Mouse (Mus musculus) forebrain, postnatal 0 days (tissue): ENCODE results near the gene E130208F15Rik. TPM values are rescaled to one million over a fixed set of nuclear protein-coding genes. Genes with fewer than 3 reads are reported as not detected.

Experiments used
- ATAC-seq: fragments of 200-750 bp; cut with Nextera tagmentation; 2 replicates; pipeline ENCODE4 v1.8.0; 2017; ENCODE audit warnings: mild to moderate bottlenecking, moderate library complexity
- DNase-seq: peaks from one replicate; pipeline ENCODE4 v3.0.0-alpha.2; 2015
- H3K27ac ChIP-seq: fragments of 300-500 bp; sonication (generic); 2 replicates; pipeline ENCODE4 v1.5.1; 2014; ENCODE audit warnings: low read depth, mild to moderate bottlenecking, antibody characterized with exemption, low read length, moderate library complexity, mixed read lengths
- H3K27me3 ChIP-seq: fragments of 300-500 bp; sonication (generic); 2 replicates; pipeline ENCODE4 v1.6.1; 2014; ENCODE audit warnings: mild to moderate bottlenecking, low read length, mixed read lengths; ENCODE audit not compliant: insufficient read depth
- H3K36me3 ChIP-seq: fragments of 300-500 bp; sonication (generic); 2 replicates; pipeline ENCODE4 v1.6.1; 2014; ENCODE audit warnings: mild to moderate bottlenecking, moderate library complexity; ENCODE audit not compliant: insufficient read depth
- H3K4me1 ChIP-seq: fragments of 300-500 bp; sonication (generic); 2 replicates; pipeline ENCODE4 v1.6.1; 2014; ENCODE audit warnings: antibody characterized with exemption; ENCODE audit not compliant: insufficient read depth
- H3K4me2 ChIP-seq: fragments of 300-500 bp; sonication (generic); 2 replicates; pipeline ENCODE4 v1.6.1; 2014; ENCODE audit warnings: low read depth, mild to moderate bottlenecking, moderate library complexity
- H3K4me3 ChIP-seq: fragments of 300-500 bp; sonication (generic); 2 replicates; pipeline ENCODE4 v1.5.1; 2014; ENCODE audit warnings: low read depth, low read length, mixed read lengths
- H3K9ac ChIP-seq: fragments of 300-500 bp; sonication (generic); 2 replicates; pipeline ENCODE4 v1.6.1; 2014; ENCODE audit warnings: mild to moderate bottlenecking
- H3K9me3 ChIP-seq: fragments of 300-500 bp; sonication (generic); 2 replicates; pipeline ENCODE4 v1.6.1; 2016; ENCODE audit warnings: low read length
- CTCF ChIP-seq: sonication (generic); IDR thresholded peaks from 2 replicates; pipeline ENCODE4 v1.5.1; 2016; ENCODE audit warnings: antibody characterized with exemption, control low read depth, low read depth
- WGBS: fragments of 180-500 bp; shearing (Covaris S2); extraction: QIAGEN DNeasy Blood & Tissue Kit; methylation state at CpG from one replicate; pipeline ENCODE4 v1.1.7; 2014; 5-methylcytosine and 5-hydroxymethylcytosine counted together
- polyA plus RNA-seq: library from polyadenylated mRNA; unstranded; fragments of >200 nt; fragmentation: Nextera tagmentation; extraction: Ambion mirVana; gene quantifications from 2 replicates; pipeline ENCODE4 v1.2.1, GENCODE M21; 2015
- total RNA-seq: library from RNA; depleted of rRNA; stranded (reverse); fragments of >200 nt; gene quantifications from 2 replicates; pipeline ENCODE4 v1.2.3, GENCODE M21; 2014; rRNA removed

The E130208F15Rik gene
- total RNA-seq (0.52 TPM in 1 of 2 replicates, not detected in the other), polyA plus RNA-seq (0.31 TPM in 1 of 2 replicates, not detected in the other)

- H3K4me1 ChIP-seq, result peaks cover 7% of the 10 kb centered on the region
- H3K27me3 ChIP-seq, result no peaks in the 10 kb centered on the region
- peak within 1 kb of the TSS; percentile 77 for H3K27ac ChIP-seq
- peak within 1 kb of the TSS; percentile 80 for H3K4me2 ChIP-seq
- H3K9ac ChIP-seq, result peak within 1 kb of the TSS; percentile 68
- DNase-seq (peak; percentile 72), ATAC-seq (peak; percentile 71)
- under 1% methylated on average over 63 of the region's 63 CpGs for WGBS
- TF ChIP-seq CTCF, result no peak
- no peaks in the 10 kb centered on the region for H3K9me3 ChIP-seq
- no peaks in the 10 kb centered on the region for H3K36me3 ChIP-seq
- peak within 1 kb of the TSS; percentile 71 for H3K4me3 ChIP-seq
Measured at GRCm38 (mm10) chr7:30321539-30322284, at the start of gene E130208F15Rik. TSS of gene E130208F15Rik (plus strand) at chr7:30321740.

DNA sequence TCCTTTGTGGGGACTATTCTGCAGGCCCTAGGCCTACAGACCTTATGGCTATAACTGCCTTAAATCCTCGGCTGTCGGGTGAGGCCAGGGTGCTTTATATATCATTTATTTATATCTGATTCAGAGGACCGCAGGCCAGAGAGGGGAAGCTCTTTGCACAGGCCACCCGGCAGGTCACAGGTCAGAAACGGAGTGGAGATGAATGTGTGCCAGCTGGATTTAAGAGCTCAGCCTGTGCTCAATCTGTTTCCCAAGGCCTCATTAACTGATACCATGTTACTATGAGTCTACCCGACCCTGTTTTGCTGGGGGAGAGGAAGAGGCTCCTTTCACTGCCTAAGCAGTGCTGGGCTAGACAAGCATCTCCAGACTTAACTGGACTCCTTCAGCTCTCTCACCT is 47.2 kb upstream of the E130208F15Rik start:
- DNase-seq (no peak), ATAC-seq (no peak)
- Histone ChIP-seq H3K36me3 (no peaks in the 10 kb centered on the region), H3K27me3 (no peaks in the 10 kb centered on the region), H3K4me3 (no peak overlapping the region), H3K4me2 (no peak overlapping the region), H3K27ac (no peak overlapping the region), H3K9ac (no peak overlapping the region), H3K4me1 (no peaks in the 10 kb centered on the region), H3K9me3 (no peaks in the 10 kb centered on the region)
- TF ChIP-seq CTCF, result no peak
- WGBS, result 88% methylated on average over 6 of the region's 6 CpGs

GRCm38 (mm10) chr7:30278911-30279310 is 42.6 kb upstream of the E130208F15Rik start:
- WGBS, result 52% methylated on average over 2 of the region's 2 CpGs
- ATAC-seq, result no peak
- Histone ChIP-seq H3K9ac (no peak overlapping the region), H3K27me3 (no peaks in the 10 kb centered on the region), H3K4me1 (0 out of 2 replicates have a peak, but pooled peaks cover 4% of the 10 kb centered on the region), H3K27ac (no peak overlapping the region), H3K36me3 (no peaks in the 10 kb centered on the region), H3K9me3 (no peaks in the 10 kb centered on the region), H3K4me2 (no peak overlapping the region), H3K4me3 (no peak overlapping the region)
- DNase-seq, result no peak
- TF ChIP-seq CTCF, result no peak

- Histone ChIP-seq H3K27me3 (no peaks in the 10 kb centered on the region), H3K4me1 (0 out of 2 replicates have a peak, but pooled peaks cover 4% of the 10 kb centered on the region), H3K4me2 (peak overlapping the region; percentile 86), H3K36me3 (no peaks in the 10 kb centered on the region), H3K9ac (peak overlapping the region; percentile 41), H3K4me3 (peak overlapping the region; percentile 69), H3K9me3 (no peaks in the 10 kb centered on the region), H3K27ac (no peak overlapping the region; the same call in 1 of the 2 replicates)
- ATAC-seq (no peak), DNase-seq (no peak)
- under 1% methylated on average over 6 of the region's 6 CpGs for WGBS
- TF ChIP-seq CTCF, result no peak
Measured at GRCm38 (mm10) chr7:30279536-30279935, 42.0 kb upstream of the E130208F15Rik start.

GRCm38 (mm10) chr7:30279951-30280669 is 41.4 kb upstream of the E130208F15Rik start, which contains the start of the genes Thap8 and Wdr62:
TSS of gene Thap8 (plus strand) at chr7:30280094.
TSS of gene Wdr62 (minus strand) at chr7:30280419.
- H3K9me3 ChIP-seq, result no peaks in the 10 kb centered on the region
- H3K4me3 ChIP-seq, result peak within 1 kb of the TSS; percentile 69
- no peak for TF ChIP-seq CTCF
- WGBS, result under 1% methylated on average over 49 of the region's 49 CpGs
- H3K36me3 ChIP-seq, result no peaks in the 10 kb centered on the region
- peak; percentile 97 for ATAC-seq
- H3K9ac ChIP-seq, result peak within 1 kb of the TSS; percentile 65
- peak; percentile 97 for DNase-seq
- 0 out of 2 replicates have a peak, but pooled peaks cover 4% of the 10 kb centered on the region for H3K4me1 ChIP-seq
- no peaks in the 10 kb centered on the region for H3K27me3 ChIP-seq
- peak within 1 kb of the TSS; percentile 99 for H3K27ac ChIP-seq
- H3K4me2 ChIP-seq, result peak within 1 kb of the TSS; percentile 86

GRCm38 (mm10) chr7:30280670-30281138 is 40.8 kb upstream of the E130208F15Rik start:
- ATAC-seq, result peak; percentile 93
- Histone ChIP-seq H3K4me3 (peak overlapping the region; percentile 69), H3K4me1 (0 out of 2 replicates have a peak, but pooled peaks cover 4% of the 10 kb centered on the region), H3K27me3 (no peaks in the 10 kb centered on the region), H3K9ac (peak overlapping the region; percentile 65), H3K9me3 (no peaks in the 10 kb centered on the region), H3K36me3 (no peaks in the 10 kb centered on the region), H3K4me2 (peak overlapping the region; percentile 86), H3K27ac (peak overlapping the region; percentile 99)
- under 1% methylated on average over 20 of the region's 20 CpGs for WGBS
- DNase-seq, result peak; percentile 96
- TF ChIP-seq CTCF, result no peak
